In the genomic region with DNA sequence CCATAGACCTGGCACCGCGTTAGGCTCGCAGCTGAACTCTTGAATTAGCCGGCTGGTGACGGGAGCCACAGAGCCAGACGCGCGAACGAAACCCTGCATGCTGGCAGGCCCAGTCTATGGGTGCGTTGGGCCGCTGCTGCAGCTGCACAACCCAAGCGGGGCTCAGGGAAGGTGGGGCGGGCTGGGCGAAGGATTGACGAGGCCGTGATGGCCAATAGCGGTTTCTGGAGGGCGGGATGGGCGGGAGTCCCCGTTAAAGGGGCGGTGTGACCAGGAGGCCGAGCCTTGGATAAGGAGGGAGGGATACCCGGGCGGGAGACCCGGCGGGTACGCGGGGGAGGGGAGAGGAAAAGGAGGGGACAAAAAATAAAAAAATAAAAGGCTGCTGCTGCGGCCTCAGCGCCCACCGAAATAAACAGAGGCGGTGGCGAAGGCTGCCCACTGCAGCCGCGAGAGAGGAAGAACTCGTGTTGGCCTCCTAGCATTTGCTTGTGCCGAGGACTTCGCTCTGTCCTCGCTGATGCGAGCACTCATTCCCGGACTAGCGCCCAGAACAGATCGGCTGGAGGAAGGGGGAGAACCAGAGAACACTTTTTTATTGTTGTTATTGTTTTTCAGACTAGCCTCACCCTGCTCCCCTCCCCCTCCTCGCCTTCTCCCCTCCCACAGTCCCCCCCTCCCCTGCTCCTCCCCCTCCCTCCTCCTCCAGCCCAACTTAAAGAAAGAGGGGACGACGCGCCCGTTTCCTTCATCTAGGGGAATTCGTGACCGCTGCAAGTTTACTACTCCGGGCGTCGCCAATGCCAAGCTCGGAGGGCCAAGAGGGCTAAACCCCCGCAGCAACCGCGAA, we compare ENCODE assay signal across 9 mouse cellular contexts. TPM values are rescaled to one million over a fixed set of nuclear protein-coding genes. Genes with fewer than 3 reads are reported as not detected.
A peak's percentile ranks its signal among the peaks of the same experiment; 100 is the strongest.
DNase-seq lines count a peak whose midpoint lies in the region; TF ChIP-seq lines count a peak whose summit lies in the region.
"Had no signal": no experiment of that assay in that cellular context is flagged by ENCODE, and none has a peak within 500 bp of the region (broad histone marks: within the 10 kb centered on the region; RNA-seq: fewer than 3 reads in every experiment).

No protein-coding gene starts in this region.

- H3K79me2 ChIP-seq in heart, adult 2 months (replicated peaks; ENCODE audit: control insufficient read depth, insufficient read depth, low read length), result no peaks in the 10 kb centered on the region
- peaks cover 17% of the 10 kb centered on the region for H3K79me2 ChIP-seq in C2C12 (ENCODE audit: control insufficient read depth, insufficient read depth)

- no peak overlapping the region for H3K9ac ChIP-seq in heart, adult 2 months (ENCODE audit: low read depth, low read length)

- TF ChIP-seq CTCF in heart, adult 2 months (IDR thresholded peaks at IDR 0.05), result no peak
- TF ChIP-seq CTCF in C2C12 (IDR thresholded peaks at IDR 0.05; ENCODE audit: control insufficient read depth, insufficient read depth, insufficient read length), result no peak

- no peaks in the 10 kb centered on the region for H3K36me3 ChIP-seq in heart, adult 2 months (ENCODE audit: control insufficient read depth, insufficient read depth, low read length)
- H3K36me3 ChIP-seq in C2C12 (ENCODE audit: control insufficient read depth, insufficient read depth), result no peaks in the 10 kb centered on the region
- peaks cover 21% of the 10 kb centered on the region for H3K36me3 ChIP-seq in hindbrain, embryonic 10.5 days
- H3K36me3 ChIP-seq in midbrain, embryonic 10.5 days, result peaks cover 22% of the 10 kb centered on the region

- intact Hi-C loops in heart, adult 2 months (cut with DNase I), result no loop called here
- intact Hi-C loops in heart, postnatal 36 days (cut with DNase I), result loop anchor here (2.0 to 10.0 kb wide), 3 partner anchors 15 to 511 kb away; a partner anchor contains a TSS

- peaks cover 44% of the 10 kb centered on the region for H3K27me3 ChIP-seq in heart, adult 2 months (ENCODE audit: control insufficient read depth, insufficient read depth, low read length)
- H3K27me3 ChIP-seq in C2C12 (ENCODE audit: control insufficient read depth, insufficient read depth, insufficient read length), result peaks cover 28% of the 10 kb centered on the region
- H3K27me3 ChIP-seq in hindbrain, embryonic 10.5 days (ENCODE audit: insufficient read depth, poor library complexity, severe bottlenecking), result peaks cover 98% of the 10 kb centered on the region
- H3K27me3 ChIP-seq in midbrain, embryonic 10.5 days (ENCODE audit: low read depth, poor library complexity, severe bottlenecking), result peaks cover 98% of the 10 kb centered on the region

- no peaks in the 10 kb centered on the region for H3K4me1 ChIP-seq in heart, adult 2 months (ENCODE audit: control insufficient read depth, insufficient read depth, low read length)
- H3K4me1 ChIP-seq in hindbrain, embryonic 10.5 days (replicated peaks), result peaks cover 63% of the 10 kb centered on the region
- peaks cover 73% of the 10 kb centered on the region for H3K4me1 ChIP-seq in midbrain, embryonic 10.5 days

- no peak for TF ChIP-seq EP300 in heart, adult 2 months (IDR thresholded peaks at IDR 0.05; ENCODE audit: insufficient read depth, low read depth, low read length)

- no peaks in the 10 kb centered on the region for H3K9me3 ChIP-seq in hindbrain, embryonic 10.5 days
- no peaks in the 10 kb centered on the region for H3K9me3 ChIP-seq in midbrain, embryonic 10.5 days (replicated peaks)

- peak overlapping the region; percentile 37; the same call in 1 of the 2 replicates for H3K4me3 ChIP-seq in heart, adult 2 months
- peak overlapping the region; percentile 18 for H3K4me3 ChIP-seq in C2C12 (ENCODE audit: insufficient read depth, poor library complexity, severe bottlenecking)
- H3K4me3 ChIP-seq in hindbrain, embryonic 10.5 days, result peak overlapping the region; percentile 81
- H3K4me3 ChIP-seq in midbrain, embryonic 10.5 days, result peak overlapping the region; percentile 82

- DNase-seq in heart, adult 2 months, result no peak
- DNase-seq in heart, postnatal 36 days, result no peak
- peak; percentile 91 to 92 for DNase-seq in cerebellum, postnatal 14 days
- DNase-seq in hindbrain, embryonic 10.5 days (ENCODE audit: low spot score), result peak; percentile 91
- peak; percentile 92 for DNase-seq in midbrain, embryonic 10.5 days (ENCODE audit: low spot score)
- DNase-seq in c-Kit-positive CD71-positive TER-119-positive erythroid progenitor cells, embryonic 14.5 days (ENCODE audit: low spot score), result no peak
- no peak for DNase-seq in urinary bladder, postnatal 25 days (ENCODE audit: low spot score)

- H3K27ac ChIP-seq in heart, adult 2 months, result no peak overlapping the region
- H3K27ac ChIP-seq in hindbrain, embryonic 10.5 days, result peak overlapping the region; percentile 97
- H3K27ac ChIP-seq in midbrain, embryonic 10.5 days (replicated peaks), result peak overlapping the region; percentile 97

- no peak for TF ChIP-seq POLR2A in heart, adult 2 months (IDR thresholded peaks at IDR 0.05; ENCODE audit: insufficient read depth, low read depth, low read length)

- peaks cover 2% of the 10 kb centered on the region for H3K79me3 ChIP-seq in C2C12 (ENCODE audit: low read depth)

- WGBS in heart, adult 2 months, result 2% methylated on average over 57 of the region's 57 CpGs
- WGBS in hindbrain, embryonic 10.5 days, result under 1% methylated on average over 57 of the region's 57 CpGs
- WGBS in midbrain, embryonic 10.5 days, result under 1% methylated on average over 54 of the region's 57 CpGs

- H3ac ChIP-seq in C2C12 (ENCODE audit: control insufficient read depth, insufficient read length, low read depth), result peak overlapping the region; percentile 27

TF ChIP-seq in C2C12, 6 proteins besides CTCF, POLR2A, EP300 and RAD21:
- TF ChIP-seq MAX (IDR thresholded peaks at IDR 0.05), result no peak
- no peak for TF ChIP-seq FOSL1 (IDR thresholded peaks at IDR 0.05; ENCODE audit: insufficient read depth, low read length, poor library complexity, severe bottlenecking)
- no peak for TF ChIP-seq MYOD1 (IDR thresholded peaks at IDR 0.05; ENCODE audit: control insufficient read depth, insufficient read length, low read depth)
- no peak for TF ChIP-seq USF1 (IDR thresholded peaks at IDR 0.05; ENCODE audit: low read depth)
- no peak for TF ChIP-seq MYOG (IDR thresholded peaks at IDR 0.05; ENCODE audit: control insufficient read depth, extremely low read depth, insufficient read length)
- no peak for TF ChIP-seq CEBPB (IDR thresholded peaks at IDR 0.05; ENCODE audit: low read depth)

RNA-seq across cellular contexts. Expression of a gene that starts 1.0 kb away (rescaled TPM):
- not detected for total RNA-seq in heart, adult 2 months (2021)
- 0.31 TPM in 1 of 2 replicates, not detected in the other for polyA plus RNA-seq in heart, adult 2 months (2012; rRNA removed)
- not detected for total RNA-seq in heart, postnatal 36 days (2021)
- polyA plus RNA-seq in C2C12 (2012; fragmentation: generic; extraction: Trizol), result 2.5 TPM
- 7.2 and 10.1 TPM in 2 replicates for polyA plus RNA-seq in hindbrain, embryonic 10.5 days (2016; fragmentation: Nextera tagmentation; extraction: Ambion mirVana)
- polyA plus RNA-seq in midbrain, embryonic 10.5 days (2016; fragmentation: Nextera tagmentation; extraction: Ambion mirVana), result 5.7 and 6.4 TPM in 2 replicates
- total RNA-seq: hematopoietic stem cell, adult 5-6 weeks had no signal

RNA-seq across cellular contexts. Expression of a gene that starts 8.8 kb away (rescaled TPM):
- total RNA-seq in heart, adult 2 months (2021), result not detected
- polyA plus RNA-seq in heart, adult 2 months (2012; rRNA removed), result not detected in 2 replicates
- not detected for total RNA-seq in heart, postnatal 36 days (2021)
- polyA plus RNA-seq in C2C12 (2012; fragmentation: generic; extraction: Trizol), result 0.76 TPM
- polyA plus RNA-seq in hindbrain, embryonic 10.5 days (2016; fragmentation: Nextera tagmentation; extraction: Ambion mirVana), result 16.5 and 20.3 TPM in 2 replicates
- polyA plus RNA-seq in midbrain, embryonic 10.5 days (2016; fragmentation: Nextera tagmentation; extraction: Ambion mirVana), result 13.6 and 15.3 TPM in 2 replicates
- total RNA-seq: hematopoietic stem cell, adult 5-6 weeks had no signal

RNA-seq across cellular contexts. Expression of a gene that starts 16.1 kb away (rescaled TPM):
- total RNA-seq in heart, adult 2 months (2021), result not detected
- not detected in 2 replicates for polyA plus RNA-seq in heart, adult 2 months (2012; rRNA removed)
- not detected for total RNA-seq in heart, postnatal 36 days (2021)
- polyA plus RNA-seq in C2C12 (2012; fragmentation: generic; extraction: Trizol), result not detected
- 0.24 and 0.29 TPM in 2 replicates for polyA plus RNA-seq in hindbrain, embryonic 10.5 days (2016; fragmentation: Nextera tagmentation; extraction: Ambion mirVana)
- polyA plus RNA-seq in midbrain, embryonic 10.5 days (2016; fragmentation: Nextera tagmentation; extraction: Ambion mirVana), result 0.07 and 0.25 TPM in 2 replicates
- total RNA-seq: hematopoietic stem cell, adult 5-6 weeks had no signal

RNA-seq across cellular contexts. Expression of a gene that starts 23.4 kb away (rescaled TPM):
- not detected for total RNA-seq in heart, adult 2 months (2021)
- not detected in 2 replicates for polyA plus RNA-seq in heart, adult 2 months (2012; rRNA removed)
- total RNA-seq in heart, postnatal 36 days (2021), result not detected
- not detected for polyA plus RNA-seq in C2C12 (2012; fragmentation: generic; extraction: Trizol)
- 1.9 and 2.4 TPM in 2 replicates for polyA plus RNA-seq in hindbrain, embryonic 10.5 days (2016; fragmentation: Nextera tagmentation; extraction: Ambion mirVana)
- 0.82 and 1.3 TPM in 2 replicates for polyA plus RNA-seq in midbrain, embryonic 10.5 days (2016; fragmentation: Nextera tagmentation; extraction: Ambion mirVana)
- total RNA-seq: hematopoietic stem cell, adult 5-6 weeks had no signal

RNA-seq across cellular contexts. Expression of a gene that starts 59.9 kb away (rescaled TPM):
- 100 to 1,000 TPM in 1 of 2 experiments, 10 to 100 TPM in 1; 86.0 to 102 TPM for total RNA-seq in heart, adult 2 months (2021)
- 38.6 and 68.0 TPM in 2 replicates for polyA plus RNA-seq in heart, adult 2 months (2012; rRNA removed)
- total RNA-seq in heart, postnatal 36 days (2021), result 10 to 100 TPM; 89.7 to 93.4 TPM
- polyA plus RNA-seq in C2C12 (2012; fragmentation: generic; extraction: Trizol), result 10.3 TPM
- polyA plus RNA-seq in hindbrain, embryonic 10.5 days (2016; fragmentation: Nextera tagmentation; extraction: Ambion mirVana), result 25.6 and 29.3 TPM in 2 replicates
- polyA plus RNA-seq in midbrain, embryonic 10.5 days (2016; fragmentation: Nextera tagmentation; extraction: Ambion mirVana), result 30.5 TPM in 2 replicates

Comparison
In these comparisons a context has a peak if more than half of its experiments do, and no peak if none do; other contexts are left out.
1. DNase-seq: peak in cerebellum, postnatal 14 days (2 of 2), hindbrain, embryonic 10.5 days (single experiment) and midbrain, embryonic 10.5 days (single experiment); none in heart, adult 2 months (0 of 2), heart, postnatal 36 days (0 of 2), c-Kit-positive CD71-positive TER-119-positive erythroid progenitor cells, embryonic 14.5 days (single experiment) and urinary bladder, postnatal 25 days (single experiment).
2. H3K4me3 ChIP-seq: peak in every context shown above with its lines; median percentile 82 in midbrain, embryonic 10.5 days; 81 in hindbrain, embryonic 10.5 days; 37 in heart, adult 2 months; 18 in C2C12.